Mouse (Mus musculus) layer of hippocampus, postnatal 10 days (tissue): ENCODE data around the gene Wdr20rt. TPM values are rescaled to one million over a fixed set of nuclear protein-coding genes. Genes with fewer than 3 reads are reported as not detected.

Experiments used
- total RNA-seq, 2 experiments: library from RNA; stranded (reverse); gene quantifications; 2 replicates each; pipeline ENCODE4 v1.2.3; 2021

Gene Wdr20rt
- total RNA-seq, 2 experiments from 2014 or later = not detected

Other genes with a start within 250 kb of the Wdr20rt start
- 10 to 100 TPM; 45.3 to 48.7 TPM for gene Prpf39, start 189.2 kb upstream of the Wdr20rt start, total RNA-seq
- 100 to 1,000 TPM; 174 to 193 TPM for gene Fkbp3, start 151.5 kb upstream of the Wdr20rt start, total RNA-seq
- 10 to 100 TPM; 12.8 to 13.7 TPM for gene Fancm, start 149.9 kb upstream of the Wdr20rt start, total RNA-seq
- gene Mis18bp1, start 52.9 kb upstream of the Wdr20rt start, total RNA-seq = 1 to 10 TPM; 2.1 to 3.0 TPM